Mouse (Mus musculus) olfactory bulb, adult 2 months (tissue): Measurements from ENCODE around the gene Cdc123.

Experiments used
- CTCF ChIP-seq: fragments of 200-500 bp; IDR thresholded peaks from 2 replicates; pipeline ENCODE4 v1.5.1; 2012; ENCODE audit warnings: low read depth, mild to moderate bottlenecking, low read length, moderate library complexity; ENCODE audit not compliant: insufficient read depth
- POLR2A ChIP-seq: fragments of 200-500 bp; IDR thresholded peaks from 2 replicates; pipeline ENCODE4 v1.6.1; 2012; ENCODE audit warnings: mild to moderate bottlenecking, low read depth, low read length, moderate library complexity; ENCODE audit not compliant: insufficient read depth

GRCm38 (mm10) chr2:5805228-5805627 lies 39.7 kb downstream of the Cdc123 start:
- no peak for TF ChIP-seq POLR2A
- no peak for TF ChIP-seq CTCF
